Mouse (Mus musculus): ENCODE data around the gene Zfr.

- TF ChIP-seq TAL1 (IDR thresholded peaks at IDR 0.05; ENCODE audit: low read length) (no peak), GATA1 (IDR thresholded peaks at IDR 0.05; ENCODE audit: low read length) (no peak)
Observed at GRCm38 (mm10) chr15:12226908-12227307, 109.3 kb downstream of the Zfr start.

Measured in erythroblast, embryonic 14.5 days (primary cell).